Mouse (Mus musculus): ENCODE measurements around the gene Hoxc10. TPM values are rescaled to one million over a fixed set of nuclear protein-coding genes. Genes with fewer than 3 reads are reported as not detected.

Hoxc10 gene
- polyA plus RNA-seq, 1 experiment from 2014 or later, result not detected

- no peak overlapping the region for H3K4me2 ChIP-seq (ENCODE audit: low read length)
- H3K4me3 ChIP-seq (ENCODE audit: low read depth, low read length), result no peak overlapping the region
- no peak for ATAC-seq
- no peak overlapping the region for H3K27ac ChIP-seq (ENCODE audit: low read depth, low read length)
- DNase-seq (ENCODE audit: low spot score), result peak; percentile 60
- H3K36me3 ChIP-seq (ENCODE audit: control insufficient read depth, insufficient read depth, low read length), result no peaks in the 10 kb centered on the region
- no peaks in the 10 kb centered on the region for H3K9me3 ChIP-seq (replicated peaks; ENCODE audit: control insufficient read depth, low read length)
- H3K27me3 ChIP-seq (replicated peaks; ENCODE audit: control insufficient read depth, insufficient read depth, low read length), result peaks cover 99% of the 10 kb centered on the region
- H3K4me1 ChIP-seq (ENCODE audit: control insufficient read depth, insufficient read depth, low read length), result no peaks in the 10 kb centered on the region
- WGBS, result under 1% methylated on average over 12 of the region's 12 CpGs
- H3K9ac ChIP-seq (ENCODE audit: low read length), result no peak overlapping the region
Observed at GRCm38 (mm10) chr15:102970740-102971139, 4.1 kb downstream of the Hoxc10 start.

GRCm38 (mm10) chr15:102972254-102972653, 5.7 kb downstream of the Hoxc10 start:
- Histone ChIP-seq H3K9ac (ENCODE audit: low read length) (no peak overlapping the region), H3K36me3 (ENCODE audit: control insufficient read depth, insufficient read depth, low read length) (no peaks in the 10 kb centered on the region), H3K9me3 (replicated peaks; ENCODE audit: control insufficient read depth, low read length) (no peaks in the 10 kb centered on the region), H3K27ac (ENCODE audit: low read depth, low read length) (no peak overlapping the region), H3K4me3 (ENCODE audit: low read depth, low read length) (no peak overlapping the region), H3K4me2 (ENCODE audit: low read length) (no peak overlapping the region), H3K27me3 (replicated peaks; ENCODE audit: control insufficient read depth, insufficient read depth, low read length) (peaks cover 98% of the 10 kb centered on the region), H3K4me1 (ENCODE audit: control insufficient read depth, insufficient read depth, low read length) (no peaks in the 10 kb centered on the region)
- DNase-seq (ENCODE audit: low spot score), result no peak
- 1% methylated on average over 21 of the region's 21 CpGs for WGBS
- no peak for ATAC-seq

GRCm38 (mm10) chr15:102972753-102973152, 6.2 kb downstream of the Hoxc10 start:
- Histone ChIP-seq H3K27ac (ENCODE audit: low read depth, low read length) (no peak overlapping the region), H3K9ac (ENCODE audit: low read length) (no peak overlapping the region), H3K4me1 (ENCODE audit: control insufficient read depth, insufficient read depth, low read length) (no peaks in the 10 kb centered on the region), H3K4me2 (ENCODE audit: low read length) (no peak overlapping the region), H3K36me3 (ENCODE audit: control insufficient read depth, insufficient read depth, low read length) (no peaks in the 10 kb centered on the region), H3K4me3 (ENCODE audit: low read depth, low read length) (no peak overlapping the region), H3K9me3 (replicated peaks; ENCODE audit: control insufficient read depth, low read length) (no peaks in the 10 kb centered on the region), H3K27me3 (replicated peaks; ENCODE audit: control insufficient read depth, insufficient read depth, low read length) (peaks cover 98% of the 10 kb centered on the region)
- DNase-seq (ENCODE audit: low spot score), result no peak
- WGBS, result 2% methylated on average over 6 of the region's 6 CpGs
- no peak for ATAC-seq

- peaks cover 99% of the 10 kb centered on the region for H3K27me3 ChIP-seq (replicated peaks; ENCODE audit: control insufficient read depth, insufficient read depth, low read length)
- H3K4me2 ChIP-seq (ENCODE audit: low read length), result no peak overlapping the region
- no peak overlapping the region for H3K27ac ChIP-seq (ENCODE audit: low read depth, low read length)
- no peak overlapping the region for H3K9ac ChIP-seq (ENCODE audit: low read length)
- no peaks in the 10 kb centered on the region for H3K36me3 ChIP-seq (ENCODE audit: control insufficient read depth, insufficient read depth, low read length)
- H3K4me1 ChIP-seq (ENCODE audit: control insufficient read depth, insufficient read depth, low read length), result no peaks in the 10 kb centered on the region
- ATAC-seq (no peak), DNase-seq (ENCODE audit: low spot score) (no peak)
- H3K4me3 ChIP-seq (ENCODE audit: low read depth, low read length), result no peak overlapping the region
- H3K9me3 ChIP-seq (replicated peaks; ENCODE audit: control insufficient read depth, low read length), result no peaks in the 10 kb centered on the region
- WGBS, result 5% methylated on average over 7 of the region's 7 CpGs
Observed at GRCm38 (mm10) chr15:102975034-102975433, 8.4 kb downstream of the Hoxc10 start.

- WGBS, result under 1% methylated on average over 21 of the region's 21 CpGs
- no peak for ATAC-seq
Observed at GRCm38 (mm10) chr15:102975688-102976111, 9.1 kb downstream of the Hoxc10 start.

GRCm38 (mm10) chr15:102976171-102976570, 9.6 kb downstream of the Hoxc10 start, which contains the start of gene Hoxc9:
Gene Hoxc9 (plus strand): TSS chr15:102976439.
- Histone ChIP-seq H3K9ac (ENCODE audit: low read length) (no peak within 1 kb of the TSS), H3K4me3 (ENCODE audit: low read depth, low read length) (no peak within 1 kb of the TSS), H3K9me3 (replicated peaks; ENCODE audit: control insufficient read depth, low read length) (no peaks in the 10 kb centered on the region), H3K4me2 (ENCODE audit: low read length) (no peak within 1 kb of the TSS), H3K4me1 (ENCODE audit: control insufficient read depth, insufficient read depth, low read length) (no peaks in the 10 kb centered on the region), H3K27me3 (replicated peaks; ENCODE audit: control insufficient read depth, insufficient read depth, low read length) (peaks cover 98% of the 10 kb centered on the region), H3K27ac (ENCODE audit: low read depth, low read length) (no peak within 1 kb of the TSS), H3K36me3 (ENCODE audit: control insufficient read depth, insufficient read depth, low read length) (no peaks in the 10 kb centered on the region)
- DNase-seq (ENCODE audit: low spot score) (no peak), ATAC-seq (no peak)
- WGBS, result under 1% methylated on average over 19 of the region's 20 CpGs

More at GRCm38 (mm10) chr15:102975688-102976111, 9.1 kb downstream of the Hoxc10 start:
- no peak for DNase-seq (ENCODE audit: low spot score)
- no peak overlapping the region for H3K4me3 ChIP-seq (ENCODE audit: low read depth, low read length)
- H3K27me3 ChIP-seq (replicated peaks; ENCODE audit: control insufficient read depth, insufficient read depth, low read length), result peaks cover 98% of the 10 kb centered on the region
- H3K4me1 ChIP-seq (ENCODE audit: control insufficient read depth, insufficient read depth, low read length), result no peaks in the 10 kb centered on the region
- H3K27ac ChIP-seq (ENCODE audit: low read depth, low read length), result no peak overlapping the region
- H3K9ac ChIP-seq (ENCODE audit: low read length), result no peak overlapping the region
- H3K9me3 ChIP-seq (replicated peaks; ENCODE audit: control insufficient read depth, low read length), result no peaks in the 10 kb centered on the region
- no peaks in the 10 kb centered on the region for H3K36me3 ChIP-seq (ENCODE audit: control insufficient read depth, insufficient read depth, low read length)
- no peak overlapping the region for H3K4me2 ChIP-seq (ENCODE audit: low read length)

- WGBS, result under 1% methylated on average over 37 of the region's 37 CpGs
- DNase-seq (ENCODE audit: low spot score), result no peak
- no peaks in the 10 kb centered on the region for H3K36me3 ChIP-seq (ENCODE audit: control insufficient read depth, insufficient read depth, low read length)
- H3K9me3 ChIP-seq (replicated peaks; ENCODE audit: control insufficient read depth, low read length), result no peaks in the 10 kb centered on the region
- H3K4me2 ChIP-seq (ENCODE audit: low read length), result no peak overlapping the region
- H3K27me3 ChIP-seq (replicated peaks; ENCODE audit: control insufficient read depth, insufficient read depth, low read length), result peaks cover 98% of the 10 kb centered on the region
- H3K4me1 ChIP-seq (ENCODE audit: control insufficient read depth, insufficient read depth, low read length), result 0 out of 2 replicates have a peak, but pooled peaks cover 2% of the 10 kb centered on the region
- H3K9ac ChIP-seq (ENCODE audit: low read length), result no peak overlapping the region
- H3K4me3 ChIP-seq (ENCODE audit: low read depth, low read length), result no peak overlapping the region
- no peak for ATAC-seq
- H3K27ac ChIP-seq (ENCODE audit: low read depth, low read length), result no peak overlapping the region
Observed at GRCm38 (mm10) chr15:102976631-102977422, 10.2 kb downstream of the Hoxc10 start.

- no peak for ATAC-seq
- Histone ChIP-seq H3K9me3 (replicated peaks; ENCODE audit: control insufficient read depth, low read length) (no peaks in the 10 kb centered on the region), H3K9ac (ENCODE audit: low read length) (no peak overlapping the region), H3K4me2 (ENCODE audit: low read length) (no peak overlapping the region), H3K36me3 (ENCODE audit: control insufficient read depth, insufficient read depth, low read length) (no peaks in the 10 kb centered on the region), H3K27ac (ENCODE audit: low read depth, low read length) (no peak overlapping the region), H3K4me3 (ENCODE audit: low read depth, low read length) (no peak overlapping the region), H3K4me1 (ENCODE audit: control insufficient read depth, insufficient read depth, low read length) (0 out of 2 replicates have a peak, but pooled peaks cover 3% of the 10 kb centered on the region), H3K27me3 (replicated peaks; ENCODE audit: control insufficient read depth, insufficient read depth, low read length) (peaks cover 98% of the 10 kb centered on the region)
- no peak for DNase-seq (ENCODE audit: low spot score)
- under 1% methylated on average over 16 of the region's 16 CpGs for WGBS
Observed at GRCm38 (mm10) chr15:102977423-102977974, 10.9 kb downstream of the Hoxc10 start.

All from forebrain, embryonic 14.5 days (tissue).